Mouse (Mus musculus) embryo, embryonic 10.5 days (tissue): ENCODE measurements around the gene 1600014C23Rik.

ENCODE experiments used
- DNase-seq: peaks from one replicate; pipeline ENCODE4 v3.0.0-alpha.2; 2015; ENCODE audit warnings: low spot score

Gene 1600014C23Rik

DNA sequence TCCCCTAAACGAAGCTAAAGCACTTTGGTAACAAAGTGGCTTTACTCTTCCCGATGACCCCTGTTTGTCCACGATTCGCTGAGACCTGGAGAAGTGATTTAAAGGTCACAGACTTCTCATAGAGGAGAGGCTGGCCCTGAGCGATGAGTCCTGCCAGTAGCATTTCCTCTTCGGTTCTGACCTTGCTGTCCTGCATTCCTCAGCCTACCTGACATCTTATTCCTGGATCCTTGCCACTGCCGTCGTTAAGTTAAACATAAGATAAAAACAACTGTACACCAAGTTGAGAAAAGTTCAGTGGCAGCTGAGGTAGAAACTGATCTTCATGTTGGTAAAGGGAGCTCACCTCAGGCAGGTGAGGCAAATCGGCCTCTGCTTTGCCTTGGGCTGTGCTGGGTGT lies 44.5 kb downstream of the 1600014C23Rik start:
- no peak for DNase-seq

- DNase-seq, result peak; percentile 62
These were observed 46.9 kb downstream of the 1600014C23Rik start, which contains the start of gene Tmem63b for GRCm38 (mm10) chr17:45686716-45687115. TSS of gene Tmem63b (minus strand) at chr17:45686905.

DNA sequence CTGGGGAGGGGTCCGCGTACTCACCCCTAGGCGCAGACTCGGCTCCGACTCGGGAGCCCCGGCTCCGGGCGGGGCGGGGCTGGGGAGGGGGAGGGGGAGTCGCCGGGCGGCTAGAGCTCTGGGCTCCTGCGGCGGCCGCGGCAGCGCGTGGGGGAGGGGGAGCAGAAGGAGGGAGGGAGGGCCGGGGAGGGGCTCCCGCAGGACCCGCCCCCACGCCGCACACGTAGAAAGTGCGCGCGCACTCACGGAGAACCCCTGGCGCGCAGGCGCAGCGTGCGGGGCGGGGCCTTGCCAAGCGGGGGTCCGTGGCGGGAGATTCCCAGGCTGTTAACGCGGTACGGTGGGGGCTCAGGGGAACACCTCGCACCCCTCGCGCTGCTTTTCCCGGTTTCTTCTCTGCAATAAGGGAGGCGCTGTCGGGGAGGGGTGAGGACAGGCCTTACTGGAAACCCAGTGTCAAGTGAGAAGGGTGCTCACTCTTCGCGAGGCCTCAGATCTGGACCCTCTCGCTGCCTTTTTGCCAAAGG lies 47.5 kb downstream of the 1600014C23Rik start, which contains the start of gene Mrpl14:
TSS of gene Mrpl14 (plus strand) at position 230 of the 527 bp plus-strand sequence.
- DNase-seq, result peak; percentile 96

DNA sequence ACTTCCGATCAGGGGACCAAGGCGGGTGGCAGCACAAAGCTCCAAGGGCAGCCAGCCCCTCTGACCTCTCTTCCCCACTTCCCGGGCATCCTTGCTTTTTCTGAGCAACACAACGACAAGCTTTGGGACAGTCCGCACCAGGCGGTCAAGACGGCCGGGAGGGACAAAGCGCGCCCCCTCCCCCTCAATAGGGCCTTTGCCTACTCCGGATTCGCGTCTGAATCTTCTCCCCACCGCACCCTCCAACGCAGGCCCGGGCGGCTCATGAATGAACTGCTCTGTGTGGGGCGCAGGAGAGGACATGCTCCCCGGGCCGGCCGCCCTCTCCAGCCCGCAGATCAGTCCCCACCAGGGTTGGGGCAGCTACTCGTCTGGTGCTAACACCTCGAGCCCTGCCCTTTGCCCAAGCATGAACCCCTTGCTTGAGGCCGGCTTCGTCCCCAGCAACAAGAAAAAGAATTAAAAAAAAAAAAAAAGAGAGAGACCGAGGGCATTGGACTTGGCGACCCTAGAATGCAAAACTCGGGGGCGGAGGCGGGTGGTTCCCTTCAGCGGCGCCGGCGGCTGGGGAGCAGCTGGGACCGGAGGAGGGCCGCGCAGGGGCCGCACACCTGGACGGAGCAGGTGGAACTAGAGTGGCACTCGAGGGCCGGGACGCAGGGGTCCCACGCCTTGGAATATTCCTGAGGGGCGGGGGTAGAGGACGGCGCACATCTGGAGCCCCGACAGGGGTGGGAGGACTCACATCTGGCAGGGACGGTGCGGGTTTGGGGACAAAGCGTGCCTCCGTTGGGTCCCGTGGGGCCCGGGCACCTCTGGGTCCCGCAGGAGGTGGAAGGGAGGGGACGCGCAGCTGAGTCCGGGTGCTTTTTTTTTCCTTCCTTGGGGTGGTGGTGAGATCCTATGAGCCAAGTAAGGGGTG lies 48.2 kb downstream of the 1600014C23Rik start:
- peak; percentile 70 for DNase-seq

DNA sequence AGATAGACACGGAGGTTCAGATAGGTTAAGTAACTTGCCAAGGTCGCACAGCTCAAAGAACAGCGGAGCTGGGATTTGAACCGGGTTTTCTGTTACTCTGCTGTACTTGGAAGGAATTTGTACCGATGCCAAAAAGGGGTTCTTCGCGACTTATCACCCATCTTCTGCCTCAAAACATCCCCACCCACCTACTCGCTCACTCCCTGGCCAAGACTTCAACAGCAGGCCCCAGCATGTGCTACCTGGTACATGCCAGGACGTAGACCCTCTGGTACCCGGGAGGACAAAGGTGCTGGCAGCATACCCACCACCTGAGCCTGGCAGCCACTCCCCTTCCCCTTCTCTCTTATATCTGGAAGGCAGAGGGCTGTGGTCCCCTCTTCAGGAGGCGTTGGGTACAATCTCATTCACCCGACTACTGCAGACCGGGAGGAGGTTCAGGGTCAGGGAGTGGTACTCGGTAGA lies 48.9 kb downstream of the 1600014C23Rik start:
- no peak for DNase-seq
